Mouse (Mus musculus) frontal cortex, postnatal 25 days (tissue): ENCODE measurements around the gene Lad1.

Source experiments
- DNase-seq, 2 experiments: peaks; one replicate each; pipeline ENCODE4 v3.0.0; 2022; ENCODE audit warnings: low spot score in 2 of 2

Gene Lad1

GRCm38 (mm10) chr1:135818481-135819086, at the start of gene Lad1:
Gene Lad1, plus strand, starts transcription at chr1:135818598.
- DNase-seq: no peak

DNA sequence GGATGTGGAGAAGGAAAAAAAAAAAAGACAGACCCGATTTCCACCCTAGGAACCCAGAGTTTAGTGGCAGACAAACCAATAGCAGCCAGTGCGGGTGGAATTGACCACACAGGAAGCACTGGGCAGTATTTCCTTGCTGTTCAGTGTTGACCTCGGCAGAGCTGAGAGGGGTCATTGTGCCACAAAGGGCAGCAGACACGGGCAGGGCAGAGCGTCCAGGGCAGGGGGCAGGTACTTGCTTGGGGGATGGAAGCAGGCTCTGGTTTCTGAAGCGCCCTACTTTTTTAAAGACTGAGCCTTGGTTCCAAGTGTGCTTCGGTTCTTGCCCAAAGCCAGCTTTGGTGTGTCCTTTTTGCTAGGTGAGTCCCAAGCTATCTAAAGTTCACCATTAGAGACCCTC, 48.2 kb upstream of the Lad1 start:
- no peak for DNase-seq

DNA sequence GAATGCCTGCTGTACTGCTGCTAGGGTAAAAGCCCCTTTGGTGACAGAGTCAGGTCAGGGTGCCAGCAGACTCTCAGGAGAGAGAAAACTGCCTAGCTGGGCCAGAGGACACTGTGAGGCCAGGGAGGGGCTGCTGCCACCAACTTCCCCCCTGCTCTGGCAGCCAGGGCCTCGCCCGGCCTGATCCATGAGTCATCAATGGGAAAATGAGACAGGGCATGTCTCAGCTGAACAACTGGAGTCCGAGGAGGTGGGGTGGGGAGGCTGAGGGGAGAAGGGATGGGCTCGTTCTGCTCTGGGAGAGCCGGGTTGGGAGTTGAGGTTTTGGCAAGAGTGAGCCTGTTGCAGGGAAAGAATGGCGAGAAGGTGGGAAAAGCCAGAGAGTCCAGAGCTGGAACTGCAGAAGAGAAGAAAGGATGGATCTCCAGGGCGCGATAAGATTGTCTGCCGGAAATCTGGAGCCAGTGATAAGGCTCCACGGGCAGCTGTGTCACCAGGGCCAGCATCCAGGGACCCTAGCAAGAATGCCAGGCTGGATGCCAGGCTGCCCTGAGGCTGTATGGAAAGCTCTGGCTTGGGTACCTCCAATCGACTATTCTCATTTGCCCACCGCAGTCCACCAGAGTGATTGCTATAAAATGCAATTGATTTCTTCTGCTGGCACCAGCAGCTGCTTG, 47.4 kb upstream of the Lad1 start:
- DNase-seq: no peak

DNA sequence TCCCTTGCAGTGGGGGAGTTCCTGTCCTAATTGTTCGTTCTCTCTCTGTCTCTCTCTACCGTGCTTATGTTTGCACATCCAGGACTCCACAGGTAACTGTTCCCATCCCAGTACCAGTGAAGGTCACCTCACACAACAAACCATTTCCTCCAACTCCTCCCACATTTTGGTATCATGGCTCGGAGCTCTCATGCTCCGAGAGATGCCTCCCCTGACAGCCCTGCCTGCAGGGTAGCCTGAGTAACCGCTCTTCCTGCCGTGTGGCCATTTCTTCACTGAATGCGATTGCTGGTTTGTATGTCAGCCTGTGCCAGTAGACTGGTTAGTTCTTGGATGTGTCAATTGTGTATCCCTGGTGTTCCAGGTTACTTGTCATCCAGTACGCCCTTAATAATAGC, 46.8 kb upstream of the Lad1 start:
- no peak for DNase-seq

GRCm38 (mm10) chr1:135776596-135776995, 41.8 kb upstream of the Lad1 start:
- no peak for DNase-seq

GRCm38 (mm10) chr1:135777046-135777445, 41.4 kb upstream of the Lad1 start:
- DNase-seq: no peak

GRCm38 (mm10) chr1:135778780-135779535, 39.4 kb upstream of the Lad1 start, which contains the start of gene Tnni1:
Gene Tnni1, plus strand, starts transcription at chr1:135779434.
- no peak for DNase-seq

- DNase-seq: no peak
Observed at GRCm38 (mm10) chr1:135780649-135781048, 37.7 kb upstream of the Lad1 start.

- DNase-seq: peak; percentile 52 to 61
Observed at GRCm38 (mm10) chr1:135781220-135781619, 37.2 kb upstream of the Lad1 start.

DNA sequence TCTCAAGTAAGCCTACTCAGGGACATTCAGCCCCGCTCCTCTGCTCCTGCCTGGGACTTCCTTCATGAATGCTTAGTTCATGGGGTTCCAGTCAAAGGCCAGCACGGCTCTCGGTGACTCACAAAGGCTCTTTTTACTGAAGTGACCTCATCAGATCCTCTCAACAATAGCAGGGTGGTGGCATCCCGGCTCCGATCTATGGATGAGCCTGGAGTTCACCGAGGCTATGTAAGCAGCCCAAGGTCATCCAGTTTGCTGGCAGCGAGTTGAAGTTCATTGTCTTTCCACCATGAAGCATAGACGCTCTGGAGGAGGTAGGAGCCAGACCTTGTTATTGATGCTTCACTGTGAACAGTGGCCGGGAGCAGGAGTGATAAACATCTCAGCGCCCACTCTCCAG, 35.6 kb upstream of the Lad1 start:
- DNase-seq: no peak

DNA sequence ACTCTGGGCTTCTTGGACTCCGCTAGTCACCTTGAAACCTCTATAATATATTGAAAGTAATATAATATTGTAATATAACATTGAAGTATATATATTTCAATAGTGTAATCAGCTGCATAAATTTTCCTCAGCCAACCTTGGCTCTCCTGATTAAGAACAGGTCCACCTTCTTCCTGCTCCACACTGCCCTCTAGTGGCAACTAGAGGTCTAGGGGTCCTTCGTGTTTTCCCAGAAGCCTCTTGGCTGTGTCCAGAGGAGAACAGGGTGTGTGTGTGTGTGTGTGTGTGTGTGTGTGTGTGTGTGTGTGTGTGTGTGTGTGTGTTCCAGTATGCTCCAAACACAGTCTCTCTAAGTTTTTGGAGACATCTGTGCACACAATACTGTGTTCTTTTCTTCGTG, 30.6 kb upstream of the Lad1 start:
- peak in 1 of 2 experiments; percentile 60 for DNase-seq

- no peak for DNase-seq
Observed at GRCm38 (mm10) chr1:135788708-135789107, 29.7 kb upstream of the Lad1 start.

DNA sequence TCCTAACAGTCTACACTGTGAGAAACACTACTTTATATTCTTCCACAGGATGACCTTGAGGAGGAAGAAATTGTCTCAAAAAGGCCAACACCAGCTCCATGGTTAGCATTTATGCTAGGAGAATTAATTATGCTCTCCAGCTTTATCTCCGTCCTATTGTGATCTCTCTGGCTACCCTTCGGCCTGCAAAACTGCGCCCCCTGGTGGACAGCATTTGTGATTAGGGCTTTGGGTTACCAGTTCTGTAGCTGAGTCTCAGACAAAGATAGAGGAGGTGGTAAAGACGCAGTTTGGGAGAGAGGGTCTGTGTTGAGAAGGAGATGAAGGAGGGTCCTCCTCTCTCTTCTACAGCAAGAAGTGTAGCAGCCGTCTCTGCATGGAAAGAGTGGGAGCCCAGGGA, 28.6 kb upstream of the Lad1 start:
- DNase-seq: peak in 1 of 2 experiments; percentile 66

GRCm38 (mm10) chr1:135792143-135792939, 26.1 kb upstream of the Lad1 start:
- no peak for DNase-seq

GRCm38 (mm10) chr1:135793370-135794215, 24.8 kb upstream of the Lad1 start:
- peak; percentile 25 to 48 for DNase-seq

GRCm38 (mm10) chr1:135794216-135795134, 23.9 kb upstream of the Lad1 start:
- no peak for DNase-seq

DNA sequence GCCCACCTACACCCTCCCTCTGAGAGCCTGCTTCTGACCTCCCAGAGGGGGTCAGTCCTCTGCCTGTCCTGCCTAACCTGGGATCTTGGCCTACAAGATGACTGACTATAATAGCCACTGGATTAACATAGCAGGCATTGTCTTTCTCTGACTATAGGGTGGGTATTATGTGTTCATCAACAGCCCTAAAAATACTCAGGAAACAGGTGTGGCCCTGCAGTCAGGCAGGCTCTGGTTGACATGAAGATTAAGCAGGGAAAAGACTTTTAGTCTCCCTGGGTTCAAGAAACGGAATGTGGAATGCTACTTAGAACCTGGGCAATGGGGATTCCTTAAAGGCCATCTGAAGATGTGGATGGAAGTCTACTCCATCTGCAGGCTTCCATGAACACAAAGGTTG, 19.9 kb upstream of the Lad1 start:
- no peak for DNase-seq

DNA sequence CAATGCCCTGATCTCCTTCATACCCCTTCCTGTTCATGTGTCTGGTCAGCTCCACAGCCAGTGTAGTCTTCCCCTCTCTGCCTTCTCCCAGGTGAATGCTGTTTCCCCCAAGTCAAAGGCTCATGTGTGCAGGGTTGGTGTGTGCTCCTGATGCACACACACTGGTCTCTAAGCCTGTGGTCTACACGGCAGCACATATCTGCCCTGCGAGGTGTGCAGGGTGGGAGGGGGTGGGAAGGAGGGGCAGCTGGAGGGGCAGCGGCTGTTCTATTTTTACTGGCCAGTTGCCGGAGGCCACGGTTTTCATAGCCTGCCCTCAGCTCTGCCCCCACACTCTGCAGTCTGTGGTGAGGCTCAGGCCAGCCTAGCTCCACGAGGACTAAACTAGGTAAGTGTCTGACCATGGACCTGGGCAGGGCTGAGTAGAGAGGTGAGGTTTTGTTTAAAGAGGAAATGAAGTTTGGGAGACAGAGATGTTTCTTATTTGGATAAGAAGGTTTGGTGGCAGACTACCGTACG, 19.2 kb upstream of the Lad1 start:
- DNase-seq: no peak

GRCm38 (mm10) chr1:135800192-135800950, 18.0 kb upstream of the Lad1 start:
- no peak for DNase-seq
